8 mouse cellular contexts compared by ENCODE assay signal in the genomic region with DNA sequence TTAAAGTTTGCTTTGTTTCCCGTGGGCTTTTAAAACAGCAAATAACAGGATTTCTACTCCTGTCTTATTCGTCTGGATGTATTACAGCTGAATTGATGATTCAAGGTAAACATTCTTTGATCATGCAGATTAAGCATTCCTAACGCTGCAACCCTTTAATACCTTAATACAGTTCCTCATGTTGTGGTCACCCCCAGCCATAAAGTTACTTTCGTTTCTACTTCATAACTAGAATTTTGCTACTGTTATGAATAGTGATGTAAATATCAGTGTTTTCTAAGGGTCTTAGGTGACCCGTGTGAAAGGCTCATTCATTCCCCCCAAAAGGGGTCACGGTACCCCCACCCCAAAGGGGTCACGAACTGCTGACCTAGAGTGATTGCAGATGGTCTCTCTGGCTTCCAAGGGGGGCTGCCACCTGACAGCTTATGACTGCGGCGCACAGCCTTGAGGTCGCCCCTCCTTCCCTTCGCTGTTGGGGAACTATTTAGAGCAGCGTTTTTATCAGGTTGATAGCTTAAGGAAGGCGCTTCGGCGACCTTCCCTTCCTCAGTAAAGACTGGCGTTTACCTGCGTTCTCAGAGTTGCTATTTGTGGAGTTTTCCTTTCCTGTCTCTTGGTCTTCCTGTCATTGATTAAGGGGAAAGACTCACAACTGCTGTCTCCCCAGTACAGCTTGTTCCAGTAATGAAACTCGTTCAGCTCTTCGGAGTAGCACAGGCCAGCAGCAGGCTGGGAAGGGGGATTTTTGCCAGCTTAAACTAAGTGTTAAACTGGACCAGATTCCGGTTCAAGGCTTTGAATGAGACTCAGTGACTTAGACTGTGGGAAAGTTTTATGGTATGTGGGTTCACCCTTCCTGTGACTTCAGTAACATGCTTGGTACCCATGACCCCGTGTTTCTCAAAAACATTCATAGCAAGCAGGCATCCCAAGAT. TPM values are rescaled to one million over a fixed set of nuclear protein-coding genes. Genes with fewer than 3 reads are reported as not detected.
A peak's percentile ranks its signal among the peaks of the same experiment; 100 is the strongest.
DNase-seq lines count a peak whose midpoint lies in the region; ATAC-seq and TF ChIP-seq lines count a peak whose summit lies in the region.

No protein-coding gene starts in this region.

- H3K4me2 ChIP-seq in neural tube, embryonic 11.5 days (ENCODE audit: low read depth) = 0 out of 2 replicates have a peak overlapping the region, but pooled peaks have one; percentile 8
- peak overlapping the region; percentile 52 for H3K4me2 ChIP-seq in intestine, embryonic 15.5 days (replicated peaks)
- H3K4me2 ChIP-seq in midbrain, embryonic 13.5 days (replicated peaks) = no peak overlapping the region

- H3K9ac ChIP-seq in heart, adult 2 months (ENCODE audit: low read depth, low read length) = peak overlapping the region; percentile 42
- H3K9ac ChIP-seq in neural tube, embryonic 11.5 days (ENCODE audit: low read length) = no peak overlapping the region
- no peak overlapping the region for H3K9ac ChIP-seq in intestine, embryonic 15.5 days
- H3K9ac ChIP-seq in midbrain, embryonic 13.5 days (replicated peaks) = no peak overlapping the region

- peak; percentile 45; the same call in 1 of the 2 replicates for TF ChIP-seq POLR2A in heart, adult 2 months (IDR thresholded peaks at IDR 0.05; ENCODE audit: insufficient read depth, low read depth, low read length)
- no peak for TF ChIP-seq POLR2A in small intestine, adult 2 months (IDR thresholded peaks at IDR 0.05; ENCODE audit: low read depth, low read length)

- H3K36me3 ChIP-seq in heart, adult 2 months (ENCODE audit: control insufficient read depth, insufficient read depth, low read length) = peaks cover 3% of the 10 kb centered on the region
- H3K36me3 ChIP-seq in neural tube, embryonic 11.5 days (ENCODE audit: control insufficient read depth, insufficient read depth, low read length) = no peaks in the 10 kb centered on the region
- H3K36me3 ChIP-seq in intestine, embryonic 15.5 days = no peaks in the 10 kb centered on the region
- no peaks in the 10 kb centered on the region for H3K36me3 ChIP-seq in small intestine, adult 2 months (ENCODE audit: control insufficient read depth, insufficient read depth, low read length)
- H3K36me3 ChIP-seq in midbrain, embryonic 13.5 days = no peaks in the 10 kb centered on the region

- no peak for ATAC-seq in neural tube, embryonic 11.5 days (ENCODE audit: insufficient read depth, low FRiP score, low TSS enrichment)
- ATAC-seq in intestine, embryonic 15.5 days = no peak
- no peak for ATAC-seq in midbrain, embryonic 13.5 days

- H3K4me1 ChIP-seq in heart, adult 2 months (ENCODE audit: control insufficient read depth, insufficient read depth, low read length) = peaks cover 44% of the 10 kb centered on the region
- H3K4me1 ChIP-seq in neural tube, embryonic 11.5 days (ENCODE audit: control insufficient read depth, insufficient read depth, low read length) = peaks cover 42% of the 10 kb centered on the region
- peaks cover 42% of the 10 kb centered on the region for H3K4me1 ChIP-seq in intestine, embryonic 15.5 days (replicated peaks)
- H3K4me1 ChIP-seq in small intestine, adult 2 months (ENCODE audit: control insufficient read depth, insufficient read depth, insufficient read length, low read length) = peaks cover 7% of the 10 kb centered on the region
- peaks cover 71% of the 10 kb centered on the region for H3K4me1 ChIP-seq in midbrain, embryonic 13.5 days (replicated peaks)

- TF ChIP-seq EP300 in heart, adult 2 months (IDR thresholded peaks at IDR 0.05; ENCODE audit: insufficient read depth, low read depth, low read length) = no peak

- TF ChIP-seq CTCF in heart, adult 2 months (IDR thresholded peaks at IDR 0.05) = no peak
- TF ChIP-seq CTCF in small intestine, adult 2 months (IDR thresholded peaks at IDR 0.05; ENCODE audit: extremely low read depth, insufficient read length, insufficient replicate concordance, low read depth, low read length) = no peak

- H3K27ac ChIP-seq in heart, adult 2 months = peak overlapping the region; percentile 81
- H3K27ac ChIP-seq in neural tube, embryonic 11.5 days (ENCODE audit: low read depth, low read length) = no peak overlapping the region
- no peak overlapping the region for H3K27ac ChIP-seq in intestine, embryonic 15.5 days
- no peak overlapping the region for H3K27ac ChIP-seq in small intestine, adult 2 months (ENCODE audit: insufficient read depth, low read depth, low read length)
- H3K27ac ChIP-seq in midbrain, embryonic 13.5 days = no peak overlapping the region

- intact Hi-C loops in heart, adult 2 months (cut with DNase I) = loop anchor here (10.0 kb wide), 2 partner anchors 312 to 378 kb away; partner anchors contain the start of gene Tmem260

- no peaks in the 10 kb centered on the region for H3K27me3 ChIP-seq in heart, adult 2 months (ENCODE audit: control insufficient read depth, insufficient read depth, low read length)
- H3K27me3 ChIP-seq in neural tube, embryonic 11.5 days (ENCODE audit: control insufficient read depth, insufficient read depth, low read length) = no peaks in the 10 kb centered on the region
- H3K27me3 ChIP-seq in intestine, embryonic 15.5 days (replicated peaks) = no peaks in the 10 kb centered on the region
- no peaks in the 10 kb centered on the region for H3K27me3 ChIP-seq in small intestine, adult 2 months (ENCODE audit: control insufficient read depth, insufficient read depth, low read length)
- H3K27me3 ChIP-seq in midbrain, embryonic 13.5 days = peaks cover 12% of the 10 kb centered on the region; the same call in 1 of the 2 replicates

- DNase-seq in heart, adult 2 months = peak in 1 of 2 experiments; percentile 51
- no peak for DNase-seq in heart, adult 9 months (ENCODE audit: low spot score in 2 of 2)
- DNase-seq in neural tube, embryonic 11.5 days (ENCODE audit: low spot score) = no peak
- DNase-seq in neural tube, embryonic 10.5 days (ENCODE audit: extremely low spot score, low spot score) = no peak
- DNase-seq in Muller cell, postnatal 12 days (ENCODE audit: inconsistent ontology term) = no peak

- H3K79me2 ChIP-seq in heart, adult 2 months (replicated peaks; ENCODE audit: control insufficient read depth, insufficient read depth, low read length) = peaks cover 2% of the 10 kb centered on the region; the same call in 1 of the 2 replicates

- H3K9me3 ChIP-seq in neural tube, embryonic 11.5 days (ENCODE audit: control insufficient read depth, low read length) = no peaks in the 10 kb centered on the region
- H3K9me3 ChIP-seq in intestine, embryonic 15.5 days = no peaks in the 10 kb centered on the region
- no peaks in the 10 kb centered on the region for H3K9me3 ChIP-seq in midbrain, embryonic 13.5 days

- H3K4me3 ChIP-seq in heart, adult 2 months = peak overlapping the region; percentile 44
- no peak overlapping the region for H3K4me3 ChIP-seq in neural tube, embryonic 11.5 days (ENCODE audit: low read depth, low read length)
- no peak overlapping the region for H3K4me3 ChIP-seq in intestine, embryonic 15.5 days (replicated peaks)
- H3K4me3 ChIP-seq in small intestine, adult 2 months (ENCODE audit: low read depth, low read length) = peak overlapping the region; percentile 52
- H3K4me3 ChIP-seq in midbrain, embryonic 13.5 days (replicated peaks) = no peak overlapping the region

- WGBS in heart, adult 2 months = 17% methylated on average over 21 of the region's 21 CpGs
- 39% methylated on average over 21 of the region's 21 CpGs for WGBS in neural tube, embryonic 11.5 days
- 19% methylated on average over 21 of the region's 21 CpGs for WGBS in intestine, embryonic 15.5 days
- WGBS in small intestine, adult 2 months = 29% methylated on average over 21 of the region's 21 CpGs
- WGBS in midbrain, embryonic 13.5 days = 61% methylated on average over 21 of the region's 21 CpGs

RNA-seq across cellular contexts. Expression of gene Peli2, which starts 12.5 kb away (rescaled TPM):
- 10 to 100 TPM; 17.2 to 20.3 TPM for total RNA-seq in heart, adult 2 months (2021)
- polyA plus RNA-seq in heart, adult 2 months (2012; rRNA removed) = 8.1 and 10.1 TPM in 2 replicates
- 14.9 and 18.7 TPM in 2 replicates for polyA plus RNA-seq in neural tube, embryonic 11.5 days (2014; fragmentation: Nextera tagmentation; extraction: Ambion mirVana)
- polyA plus RNA-seq in intestine, embryonic 15.5 days (2015; fragmentation: Nextera tagmentation; extraction: Ambion mirVana) = 4.9 and 5.3 TPM in 2 replicates
- polyA plus RNA-seq in small intestine, adult 2 months (2012; rRNA removed) = 3.2 and 5.8 TPM in 2 replicates
- 7.1 and 8.3 TPM in 2 replicates for polyA plus RNA-seq in midbrain, embryonic 13.5 days (2015; fragmentation: Nextera tagmentation; extraction: Ambion mirVana)

Comparison
In these comparisons a context has a peak if more than half of its experiments do, and no peak if none do; other contexts are left out.
1. H3K4me3 ChIP-seq: peak in heart, adult 2 months (single experiment) and small intestine, adult 2 months (single experiment); none in neural tube, embryonic 11.5 days (single experiment), intestine, embryonic 15.5 days (single experiment) and midbrain, embryonic 13.5 days (single experiment).